Mouse (Mus musculus): ENCODE results near the gene 2010111I01Rik.

DNA sequence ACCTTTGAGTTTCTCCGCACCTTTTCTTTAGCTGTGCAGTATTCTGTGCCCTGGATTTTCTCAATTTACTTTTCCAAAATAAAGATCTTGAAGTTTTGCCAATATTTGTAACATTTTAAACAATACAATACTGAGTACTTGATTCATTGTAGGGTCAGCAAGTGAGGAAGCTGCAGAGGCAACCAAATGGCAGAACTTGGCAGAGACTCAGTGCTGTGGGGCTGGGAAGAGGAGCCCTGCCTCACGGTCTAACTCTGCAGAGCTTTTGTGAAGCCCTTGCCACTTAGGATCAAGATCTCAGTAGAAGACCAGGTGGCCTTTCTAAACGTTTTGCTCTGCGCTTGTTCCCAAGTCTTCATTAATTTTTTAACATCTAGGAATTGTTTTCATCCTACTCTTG lies 124.8 kb downstream of the 2010111I01Rik start:
- TF ChIP-seq CTCF (IDR thresholded peaks at IDR 0.05; ENCODE audit: extremely low read depth, insufficient read depth, insufficient read length, insufficient replicate concordance) (no peak), POLR2A (IDR thresholded peaks at IDR 0.05; ENCODE audit: low read depth, low read length) (no peak)
